Mouse (Mus musculus) CH12.LX (cell line): ENCODE results near the gene Tmem171. TPM values are rescaled to one million over a fixed set of nuclear protein-coding genes. Genes with fewer than 3 reads are reported as not detected.

ENCODE experiments used
- DNase-seq: peaks from one replicate; pipeline ENCODE4 v3.0.0-alpha.2; 2013; ENCODE audit errors: extremely low read depth
- H3K27ac ChIP-seq: 2 replicates; pipeline ENCODE4 v1.5.1; 2012; ENCODE audit warnings: low read depth, mild to moderate bottlenecking, control low read depth, moderate library complexity; ENCODE audit not compliant: insufficient read depth
- H3K27me3 ChIP-seq: replicated peaks from 2 replicates; pipeline ENCODE3; 2012; ENCODE audit warnings: inconsistent platforms
- H3K36me3 ChIP-seq, 2 experiments: replicated peaks in 1 of 2; 2 replicates each; pipeline versions ENCODE3 to v1.6.1; 2012; ENCODE audit warnings: inconsistent platforms in 1 of 2, low read length in 1 of 2, mild to moderate bottlenecking in 1 of 2, mixed read lengths in 1 of 2, moderate library complexity in 1 of 2; ENCODE audit not compliant: control insufficient read depth in 1 of 2, insufficient read depth in 1 of 2
- H3K4me1 ChIP-seq, 2 experiments: 2 replicates each; pipeline ENCODE4 v1.6.1; 2012; ENCODE audit warnings: inconsistent platforms in 1 of 2, moderate library complexity in 1 of 2; ENCODE audit not compliant: insufficient read depth in 2 of 2, control insufficient read depth in 1 of 2
- H3K4me2 ChIP-seq: 2 replicates; pipeline ENCODE4 v1.6.1; 2012; ENCODE audit warnings: low read depth, mild to moderate bottlenecking, control low read depth; ENCODE audit not compliant: poor library complexity, insufficient read depth, severe bottlenecking
- H3K4me3 ChIP-seq, 3 experiments: fragments of 150-350 bp in 1 of 3; sonication (generic) in 1 of 3; replicated peaks in 1 of 3; 2 replicates each; pipeline versions ENCODE3 to v1.5.1; 2011 to 2012; ENCODE audit warnings: low read depth in 2 of 3, low read length in 2 of 3, mild to moderate bottlenecking in 2 of 3, moderate library complexity in 2 of 3, control low read depth in 1 of 3, improper control_type of control experiment in 1 of 3, inconsistent platforms in 1 of 3, mixed read lengths in 1 of 3; ENCODE audit not compliant: poor library complexity in 1 of 3
- H3K79me2 ChIP-seq: replicated peaks from 2 replicates; pipeline ENCODE4 v1.6.1; 2012; ENCODE audit warnings: mild to moderate bottlenecking, moderate library complexity; ENCODE audit not compliant: control insufficient read depth, poor library complexity, insufficient read depth, severe bottlenecking; ENCODE audit errors: extremely low read depth
- H3K9ac ChIP-seq: 2 replicates; pipeline ENCODE4 v1.6.1; 2012; ENCODE audit warnings: low read depth, mild to moderate bottlenecking, control low read depth, moderate library complexity; ENCODE audit not compliant: insufficient read depth
- H3K9me3 ChIP-seq: replicated peaks from 2 replicates; pipeline ENCODE3; 2012; ENCODE audit warnings: low read length, inconsistent platforms, mixed read lengths
- CHD2 ChIP-seq: IDR thresholded peaks from 2 replicates; pipeline ENCODE4 v1.6.1; 2011; ENCODE audit warnings: low read length, improper control_type of control experiment
- EP300 ChIP-seq: IDR thresholded peaks from 2 replicates; pipeline ENCODE4 v1.6.1; 2011; ENCODE audit warnings: low read length, improper control_type of control experiment
- ETS1 ChIP-seq: conservative IDR thresholded peaks from 2 replicates; pipeline ENCODE4 v1.6.1; 2012; ENCODE audit warnings: low read depth, mild to moderate bottlenecking, inconsistent platforms, low read length, improper control_type of control experiment, moderate library complexity
- GABPA ChIP-seq: IDR thresholded peaks from 2 replicates; pipeline ENCODE4 v1.6.1; 2012; ENCODE audit warnings: low read depth, low read length, improper control_type of control experiment, inconsistent platforms; ENCODE audit not compliant: insufficient replicate concordance
- POLR2A ChIP-seq: IDR thresholded peaks from 2 replicates; pipeline ENCODE4 v1.6.1; 2011; ENCODE audit warnings: low read depth, mild to moderate bottlenecking, improper control_type of control experiment, low read length
- TCF12 ChIP-seq: IDR thresholded peaks from 2 replicates; pipeline ENCODE4 v1.6.1; 2014; ENCODE audit warnings: low read depth, mild to moderate bottlenecking, inconsistent platforms, low read length, improper control_type of control experiment
- ZC3H11A ChIP-seq: IDR thresholded peaks from 2 replicates; pipeline ENCODE4 v1.6.1; 2012; ENCODE audit warnings: low read depth, mild to moderate bottlenecking, inconsistent platforms, low read length, improper control_type of control experiment
- ZNF384 ChIP-seq: IDR thresholded peaks from 2 replicates; pipeline ENCODE4 v1.6.1; 2012; ENCODE audit warnings: low read depth, low read length, improper control_type of control experiment, inconsistent platforms
- dilution Hi-C: fragments of 300-500 bp; cut with MboI; formaldehyde crosslinking; loops from 2 replicates; pipeline ENCODE4 v1.14.3; 2020; ENCODE audit warnings: low sequenced_read_pairs; ENCODE audit not compliant: extremely low pct_unique_long_range_greater_than_20kb, extremely low pct_ligation_motif_present
- in situ Hi-C: fragments of 300-500 bp; cut with MboI; formaldehyde crosslinking; loops from 3 replicates; pipeline ENCODE4 v1.14.3; 2019; ENCODE audit warnings: low sequenced_read_pairs, low pct_ligation_motif_present, low pct_unique_long_range_greater_than_20kb, mixed read lengths
- polyA plus RNA-seq: library from polyadenylated mRNA; unstranded; fragments of >175 nt; gene quantifications from 2 replicates; pipeline ENCODE4 v1.2.1, GENCODE M21; 2012; ENCODE audit warnings: low read depth; ENCODE audit not compliant: insufficient read length
- total RNA-seq, 2 experiments: library from RNA; depleted of rRNA; stranded (reverse); fragments of 300-350 nt in 1 of 2; fragments of >200 nt in 1 of 2; gene quantifications; 2 replicates each; pipeline ENCODE4 v1.2.3; 2012 to 2014

Gene Tmem171
- total and polyA plus RNA-seq, 3 experiments = not detected

DNA sequence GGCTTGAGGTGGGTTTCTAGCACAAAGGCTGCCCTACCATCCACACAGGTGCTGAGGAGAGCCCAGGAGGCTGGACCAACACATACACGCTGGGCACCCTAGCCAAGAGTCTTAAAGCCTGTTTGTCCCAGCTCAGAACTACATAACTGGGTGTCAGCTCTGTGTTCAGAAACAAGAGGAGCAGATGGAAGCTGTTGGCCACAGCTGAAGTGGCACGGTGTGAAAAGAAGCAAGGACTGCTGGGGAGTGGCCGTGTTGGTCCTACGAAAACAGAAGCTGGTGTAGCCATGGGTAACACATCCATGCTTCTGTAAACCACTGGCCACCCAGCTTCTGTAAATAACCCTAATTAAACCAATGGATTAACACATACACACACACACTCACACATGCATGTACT is 39.3 kb downstream of the Tmem171 start:
- no peak overlapping the region for H3K4me2 ChIP-seq
- H3K79me2 ChIP-seq = no peaks in the 10 kb centered on the region
- in situ Hi-C loops (no loop called here), dilution Hi-C loops (no loop called here)
- H3K27me3 ChIP-seq = no peaks in the 10 kb centered on the region
- no peak overlapping the region for H3K9ac ChIP-seq
- TF ChIP-seq TCF12 (no peak), EP300 (no peak)
- peaks cover 2% of the 10 kb centered on the region for H3K9me3 ChIP-seq
- H3K4me3 ChIP-seq = no peak overlapping the region
- peaks cover 0 to 30% of the 10 kb centered on the region in 2 experiments; a peak in 2 of 4 replicates for H3K4me1 ChIP-seq
- H3K36me3 ChIP-seq = no peaks in the 10 kb centered on the region
- no peak overlapping the region for H3K27ac ChIP-seq
- DNase-seq = no peak

DNA sequence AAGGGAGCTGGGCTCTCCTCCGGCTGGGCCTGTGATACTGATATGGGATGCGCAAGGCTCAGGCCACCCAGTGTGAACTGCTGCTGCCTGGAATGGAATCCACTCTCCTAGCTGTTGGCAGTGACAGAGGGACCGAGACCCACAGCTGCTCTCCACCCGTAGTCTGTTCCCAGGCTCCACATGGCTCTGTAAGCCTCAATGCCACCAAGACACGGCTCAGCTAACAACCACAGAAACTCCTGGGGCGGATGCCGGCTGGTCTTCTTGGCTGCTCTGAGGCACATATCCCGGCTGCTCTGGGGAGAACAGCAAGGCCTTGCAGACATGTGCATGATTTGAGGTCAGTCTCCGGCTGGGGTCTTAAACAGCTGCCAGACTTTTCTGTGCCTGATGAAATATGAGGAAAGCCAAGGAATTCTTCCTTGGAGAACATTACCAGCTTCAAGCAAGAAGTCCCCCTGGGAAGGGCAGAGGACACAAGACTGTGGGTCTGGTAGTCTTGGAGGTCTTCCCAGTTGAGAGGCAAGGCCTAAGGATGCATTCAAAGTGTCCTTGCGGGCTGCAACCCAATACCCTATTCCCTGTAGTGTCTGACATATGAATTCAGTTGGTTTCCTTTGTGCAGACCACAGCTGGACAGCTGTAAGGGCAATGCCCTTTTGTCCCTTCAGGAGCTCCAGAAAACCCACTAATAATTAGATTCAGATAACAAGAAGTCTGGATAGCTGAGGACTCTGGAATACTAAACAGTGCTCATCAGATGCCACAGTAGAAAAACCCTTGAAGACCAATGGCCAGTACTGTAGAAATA is 40.3 kb downstream of the Tmem171 start:
- TF ChIP-seq GABPA (no peak), ZC3H11A (no peak), ETS1 (no peak)
- H3K36me3 ChIP-seq = no peaks in the 10 kb centered on the region
- in situ Hi-C loops = no loop called here
- dilution Hi-C loops = no loop called here
- H3K9ac ChIP-seq = no peak overlapping the region
- H3K4me2 ChIP-seq = no peak overlapping the region
- no peak overlapping the region for H3K27ac ChIP-seq
- H3K9me3 ChIP-seq = peaks cover 2% of the 10 kb centered on the region
- H3K79me2 ChIP-seq = no peaks in the 10 kb centered on the region
- H3K4me3 ChIP-seq = no peak overlapping the region
- H3K27me3 ChIP-seq = no peaks in the 10 kb centered on the region
- H3K4me1 ChIP-seq = peaks cover 0 to 30% of the 10 kb centered on the region in 2 experiments; a peak in 2 of 4 replicates
- DNase-seq = no peak

DNA sequence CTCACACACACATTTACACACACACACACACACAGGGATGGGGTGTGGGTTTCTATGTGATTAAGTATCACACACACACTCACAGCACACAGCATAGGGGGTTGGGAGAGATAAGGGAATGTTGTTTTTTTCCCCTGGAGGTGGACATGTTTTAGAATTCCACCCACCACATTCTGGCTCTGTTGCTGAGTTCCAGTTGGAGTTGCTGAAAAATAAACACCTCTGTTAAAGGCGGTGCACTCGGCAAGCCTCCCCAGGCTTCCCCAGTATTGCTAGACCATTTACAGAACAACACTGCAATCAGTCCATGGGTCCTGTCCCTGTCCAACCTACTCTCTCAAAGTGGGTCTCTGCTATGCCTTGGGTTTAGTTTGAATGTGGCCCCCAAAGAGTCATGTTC is 42.4 kb downstream of the Tmem171 start:
- Histone ChIP-seq H3K9me3 (no peaks in the 10 kb centered on the region), H3K9ac (no peak overlapping the region), H3K27ac (no peak overlapping the region), H3K4me3 (no peak overlapping the region), H3K27me3 (no peaks in the 10 kb centered on the region), H3K36me3 (no peaks in the 10 kb centered on the region), H3K4me2 (no peak overlapping the region), H3K4me1 (peaks cover 0 to 30% of the 10 kb centered on the region in 2 experiments; a peak in 2 of 4 replicates), H3K79me2 (no peaks in the 10 kb centered on the region)
- in situ Hi-C loops = no loop called here
- TF ChIP-seq ZNF384 (no peak), TCF12 (no peak), CHD2 (no peak), POLR2A (no peak)
- DNase-seq = no peak
- dilution Hi-C loops = no loop called here
